In genomic region chr1:164242809-164243208, GRCm38 (mm10) we compare ENCODE assay signal across 26 mouse cellular contexts. TPM values are rescaled to one million over a fixed set of nuclear protein-coding genes. Genes with fewer than 3 reads are reported as not detected.
DNase-seq lines count a peak whose midpoint lies in the region; ATAC-seq and TF ChIP-seq lines count a peak whose summit lies in the region.
"Had no signal": no experiment of that assay in that cellular context is flagged by ENCODE, and none has a peak within 500 bp of the region (broad histone marks: within the 10 kb centered on the region; RNA-seq: fewer than 3 reads in every experiment).

No protein-coding gene starts in this region.

- intact Hi-C loops in left cerebral cortex, postnatal 4 days (cut with DNase I): no loop called here

- no peak overlapping the region for H3K27ac ChIP-seq in intestine, embryonic 15.5 days
- H3K27ac ChIP-seq in intestine, postnatal 0 days (ENCODE audit: low read depth, low read length): no peak overlapping the region
- H3K27ac ChIP-seq: embryonic facial prominence, embryonic 13.5 days; forebrain, embryonic 10.5 days; hindbrain, postnatal 0 days; liver, embryonic 12.5 days; neural tube, embryonic 15.5 days had no signal

- no peak overlapping the region for H3K4me2 ChIP-seq in intestine, embryonic 15.5 days (replicated peaks)
- H3K4me2 ChIP-seq in intestine, postnatal 0 days (replicated peaks; ENCODE audit: low read depth): no peak overlapping the region
- H3K4me2 ChIP-seq: embryonic facial prominence, embryonic 13.5 days; heart, embryonic 12.5 days; liver, embryonic 12.5 days; neural tube, embryonic 15.5 days had no signal

- no peaks in the 10 kb centered on the region for H3K9me3 ChIP-seq in intestine, embryonic 15.5 days
- H3K9me3 ChIP-seq in intestine, postnatal 0 days (ENCODE audit: control insufficient read depth): no peaks in the 10 kb centered on the region
- H3K9me3 ChIP-seq: embryonic facial prominence, embryonic 13.5 days; forebrain, embryonic 10.5 days; heart, embryonic 12.5 days; liver, embryonic 12.5 days; neural tube, embryonic 15.5 days had no signal

- WGBS in intestine, embryonic 15.5 days: 57% methylated on average over 8 of the region's 8 CpGs
- 53% methylated on average over 8 of the region's 8 CpGs for WGBS in intestine, postnatal 0 days

- 0 out of 2 replicates have a peak, but pooled peaks cover under 1% of the 10 kb centered on the region for H3K4me1 ChIP-seq in intestine, embryonic 15.5 days (replicated peaks)
- H3K4me1 ChIP-seq in intestine, postnatal 0 days (replicated peaks; ENCODE audit: control insufficient read depth, insufficient read depth, low read length): no peaks in the 10 kb centered on the region

- no peaks in the 10 kb centered on the region for H3K36me3 ChIP-seq in intestine, embryonic 15.5 days
- no peaks in the 10 kb centered on the region for H3K36me3 ChIP-seq in intestine, postnatal 0 days (ENCODE audit: control insufficient read depth, insufficient read depth)
- H3K36me3 ChIP-seq: embryonic facial prominence, embryonic 13.5 days; forebrain, embryonic 10.5 days; heart, embryonic 12.5 days; liver, embryonic 12.5 days; neural tube, embryonic 15.5 days had no signal

- DNase-seq in 3134 (ENCODE audit: extremely low read depth, insufficient read length, low spot score): peak; percentile 24
- DNase-seq in MN1 (ENCODE audit: low spot score): peak; percentile 49
- peak; percentile 21 for DNase-seq in fibroblast of lung, adult 2 months (ENCODE audit: low read depth)
- no peak for DNase-seq in left cerebral cortex, postnatal 4 days
- DNase-seq: cerebellum, adult 18-20 months; cerebellum, postnatal 25 days; gastrocnemius, postnatal 10 days; heart, adult 11 months; heart, postnatal 10 days; kidney, adult 18-20 months; lung, adult 2 months; lung, postnatal 14 days; right cerebral cortex, adult 18-20 months; right cerebral cortex, postnatal 4 days had no signal

- H3K9ac ChIP-seq in intestine, embryonic 15.5 days: no peak overlapping the region
- H3K9ac ChIP-seq in intestine, postnatal 0 days (ENCODE audit: low read depth, low read length): no peak overlapping the region
- H3K9ac ChIP-seq: embryonic facial prominence, embryonic 13.5 days; heart, embryonic 12.5 days; liver, embryonic 12.5 days; neural tube, embryonic 15.5 days had no signal

- TF ChIP-seq CTCF in intestine, postnatal 0 days (IDR thresholded peaks at IDR 0.05; ENCODE audit: low read depth): no peak

- H3K27me3 ChIP-seq in intestine, embryonic 15.5 days (replicated peaks): no peaks in the 10 kb centered on the region
- no peaks in the 10 kb centered on the region for H3K27me3 ChIP-seq in intestine, postnatal 0 days (replicated peaks; ENCODE audit: control insufficient read depth, insufficient read depth, low read length)
- H3K27me3 ChIP-seq: embryonic facial prominence, embryonic 13.5 days; heart, embryonic 12.5 days; liver, embryonic 12.5 days; neural tube, embryonic 15.5 days had no signal

- H3K4me3 ChIP-seq in intestine, embryonic 15.5 days (replicated peaks): no peak overlapping the region
- no peak overlapping the region for H3K4me3 ChIP-seq in intestine, postnatal 0 days (ENCODE audit: low read depth, low read length)
- H3K4me3 ChIP-seq: embryonic facial prominence, embryonic 13.5 days; forebrain, embryonic 10.5 days; heart, embryonic 12.5 days; liver, embryonic 12.5 days; neural tube, embryonic 15.5 days had no signal

- peak; percentile 52 for ATAC-seq in intestine, embryonic 15.5 days
- no peak for ATAC-seq in intestine, postnatal 0 days
- no peak for ATAC-seq in CD4-positive, CD25-positive, alpha-beta regulatory T cell, adult 4 months
- ATAC-seq in erythroid progenitor cell, adult 5-6 weeks (replicated peaks; ENCODE audit: low FRiP score, poor library complexity, severe bottlenecking): no peak
- ATAC-seq: forebrain, embryonic 16.5 days; hindbrain, postnatal 0 days; liver, embryonic 12.5 days; midbrain, embryonic 16.5 days had no signal

RNA-seq across cellular contexts. Expression of gene Slc19a2, which starts 6.0 kb away (rescaled TPM):
- 11.6 and 14.2 TPM in 2 replicates for polyA plus RNA-seq in intestine, embryonic 15.5 days (2015; fragmentation: Nextera tagmentation; extraction: Ambion mirVana)
- 5.0 and 5.1 TPM in 2 replicates for polyA plus RNA-seq in intestine, postnatal 0 days (2015; fragmentation: Nextera tagmentation; extraction: Ambion mirVana)
- total RNA-seq in left cerebral cortex, postnatal 4 days (2021): 1 to 10 TPM; 8.9 to 9.1 TPM
- 1 to 10 TPM in 1 of 2 experiments, under 1 TPM in 1; 0.76 to 1.6 TPM for polyA plus RNA-seq in CD4-positive, CD25-positive, alpha-beta regulatory T cell, adult 4 months (2017; shearing (Covaris generic))
- total RNA-seq in erythroid progenitor cell, adult 5-6 weeks (2015; ENCODE audit: low replicate concordance): 16.2 and 21.8 TPM in 2 replicates
- 1.6 and 5.4 TPM in 2 replicates for total RNA-seq in erythroid progenitor cell, adult 5-6 weeks (2017; ENCODE audit: low replicate concordance)

RNA-seq across cellular contexts. Expression of gene Ccdc181, which starts 32.6 kb away (rescaled TPM):
- 8.0 and 8.1 TPM in 2 replicates for polyA plus RNA-seq in intestine, embryonic 15.5 days (2015; fragmentation: Nextera tagmentation; extraction: Ambion mirVana)
- 5.2 and 6.0 TPM in 2 replicates for polyA plus RNA-seq in intestine, postnatal 0 days (2015; fragmentation: Nextera tagmentation; extraction: Ambion mirVana)
- total RNA-seq in left cerebral cortex, postnatal 4 days (2021): 10 to 100 TPM; 21.2 to 22.3 TPM
- 1 to 10 TPM; 6.8 to 8.8 TPM for polyA plus RNA-seq in CD4-positive, CD25-positive, alpha-beta regulatory T cell, adult 4 months (2017; shearing (Covaris generic))
- total RNA-seq in erythroid progenitor cell, adult 5-6 weeks (2015; ENCODE audit: low replicate concordance): 1.7 and 15.5 TPM in 2 replicates
- total RNA-seq in erythroid progenitor cell, adult 5-6 weeks (2017; ENCODE audit: low replicate concordance): 8.4 and 9.0 TPM in 2 replicates
